Mouse (Mus musculus): Measurements from ENCODE around the gene Asf1b. TPM values are rescaled to one million over a fixed set of nuclear protein-coding genes. Genes with fewer than 3 reads are reported as not detected.
A peak's percentile ranks its signal among the peaks of the same experiment; 100 is the strongest.
"Not testable (repeated sequence)": the region's sequence is repeated elsewhere in the genome, so short reads cannot be mapped to it uniquely, and the experiment has no call there.

Gene Asf1b
- polyA plus RNA-seq, 1 experiment from 2014 or later: 16.6 TPM

- Histone ChIP-seq H3K9ac (ENCODE audit: low read length) (no peak overlapping the region), H3K4me1 (replicated peaks; ENCODE audit: control insufficient read depth, insufficient read depth) (peaks cover 3% of the 10 kb centered on the region; the same call in 1 of the 2 replicates), H3K27me3 (ENCODE audit: control insufficient read depth, insufficient read depth, low read length) (no peaks in the 10 kb centered on the region), H3K27ac (replicated peaks) (0 out of 2 replicates have a peak overlapping the region, but pooled peaks have one; percentile 4), H3K4me2 (replicated peaks; ENCODE audit: low read depth) (no peak overlapping the region), H3K9me3 (ENCODE audit: control insufficient read depth, low read length) (no peaks in the 10 kb centered on the region), H3K4me3 (ENCODE audit: low read depth, low read length) (no peak overlapping the region), H3K36me3 (ENCODE audit: control insufficient read depth, insufficient read depth, low read length) (peaks cover 9% of the 10 kb centered on the region; the same call in 1 of the 2 replicates)
- TF ChIP-seq EP300 (optimal IDR thresholded peaks at IDR 0.05): no peak
- TF ChIP-seq CTCF (IDR thresholded peaks at IDR 0.05; ENCODE audit: low read depth): no peak
- ATAC-seq (ENCODE audit: low FRiP score, low TSS enrichment): no peak
- 73% methylated on average over 9 of the region's 9 CpGs for WGBS
- DNase-seq (ENCODE audit: low spot score): no peak
Measured at GRCm38 (mm10) chr8:83978200-83978599, 22.9 kb downstream of the Asf1b start.

- ATAC-seq (ENCODE audit: low FRiP score, low TSS enrichment): no peak
- Histone ChIP-seq H3K4me3 (ENCODE audit: low read depth, low read length) (no peak overlapping the region), H3K4me2 (replicated peaks; ENCODE audit: low read depth) (no peak overlapping the region), H3K27me3 (ENCODE audit: control insufficient read depth, insufficient read depth, low read length) (no peaks in the 10 kb centered on the region), H3K27ac (replicated peaks) (no peak overlapping the region), H3K9me3 (ENCODE audit: control insufficient read depth, low read length) (no peaks in the 10 kb centered on the region), H3K4me1 (replicated peaks; ENCODE audit: control insufficient read depth, insufficient read depth) (no peaks in the 10 kb centered on the region; the same call in 1 of the 2 replicates), H3K9ac (ENCODE audit: low read length) (no peak overlapping the region), H3K36me3 (ENCODE audit: control insufficient read depth, insufficient read depth, low read length) (peaks cover 13% of the 10 kb centered on the region; the same call in 1 of the 2 replicates)
- no peak for DNase-seq (ENCODE audit: low spot score)
- TF ChIP-seq EP300 (optimal IDR thresholded peaks at IDR 0.05): no peak
- WGBS: 79% methylated on average over 1 of the region's 1 CpGs
Measured at GRCm38 (mm10) chr8:83980250-83980649, 24.9 kb downstream of the Asf1b start.

- 68% methylated on average over 8 of the region's 8 CpGs for WGBS
- Histone ChIP-seq H3K27ac (replicated peaks) (no peak overlapping the region), H3K36me3 (ENCODE audit: control insufficient read depth, insufficient read depth, low read length) (peaks cover 13% of the 10 kb centered on the region; the same call in 1 of the 2 replicates), H3K4me2 (replicated peaks; ENCODE audit: low read depth) (no peak overlapping the region), H3K9ac (ENCODE audit: low read length) (no peak overlapping the region), H3K4me1 (replicated peaks; ENCODE audit: control insufficient read depth, insufficient read depth) (no peaks in the 10 kb centered on the region; the same call in 1 of the 2 replicates), H3K4me3 (ENCODE audit: low read depth, low read length) (no peak overlapping the region), H3K27me3 (ENCODE audit: control insufficient read depth, insufficient read depth, low read length) (no peaks in the 10 kb centered on the region), H3K9me3 (ENCODE audit: control insufficient read depth, low read length) (no peaks in the 10 kb centered on the region)
- 0 out of 2 replicates have a peak, but pooled peaks have one; percentile 4 for TF ChIP-seq CTCF (IDR thresholded peaks at IDR 0.05; ENCODE audit: low read depth)
- no peak for TF ChIP-seq EP300 (optimal IDR thresholded peaks at IDR 0.05)
- ATAC-seq (ENCODE audit: low FRiP score, low TSS enrichment): no peak
- DNase-seq (ENCODE audit: low spot score): no peak
Measured at GRCm38 (mm10) chr8:83980845-83981244, 25.5 kb downstream of the Asf1b start.

GRCm38 (mm10) chr8:83981533-83981932, 26.2 kb downstream of the Asf1b start:
- H3K36me3 ChIP-seq (ENCODE audit: control insufficient read depth, insufficient read depth, low read length): peaks cover 13% of the 10 kb centered on the region; the same call in 1 of the 2 replicates
- H3K27me3 ChIP-seq (ENCODE audit: control insufficient read depth, insufficient read depth, low read length): no peaks in the 10 kb centered on the region
- TF ChIP-seq CTCF (IDR thresholded peaks at IDR 0.05; ENCODE audit: low read depth) (no peak), EP300 (optimal IDR thresholded peaks at IDR 0.05) (no peak)
- H3K9me3 ChIP-seq (ENCODE audit: control insufficient read depth, low read length): no peaks in the 10 kb centered on the region
- H3K4me2 ChIP-seq (replicated peaks; ENCODE audit: low read depth): no peak overlapping the region
- ATAC-seq (ENCODE audit: low FRiP score, low TSS enrichment): no peak
- H3K4me3 ChIP-seq (ENCODE audit: low read depth, low read length): no peak overlapping the region
- no peaks in the 10 kb centered on the region; the same call in 1 of the 2 replicates for H3K4me1 ChIP-seq (replicated peaks; ENCODE audit: control insufficient read depth, insufficient read depth)
- no peak overlapping the region for H3K9ac ChIP-seq (ENCODE audit: low read length)
- H3K27ac ChIP-seq (replicated peaks): no peak overlapping the region
- DNase-seq (ENCODE audit: low spot score): no peak
- 94% methylated on average over 7 of the region's 7 CpGs for WGBS

- peaks cover 19% of the 10 kb centered on the region; the same call in 1 of the 2 replicates for H3K36me3 ChIP-seq (ENCODE audit: control insufficient read depth, insufficient read depth, low read length)
- no peaks in the 10 kb centered on the region for H3K9me3 ChIP-seq (ENCODE audit: control insufficient read depth, low read length)
- no peak for TF ChIP-seq EP300 (optimal IDR thresholded peaks at IDR 0.05)
- ATAC-seq (ENCODE audit: low FRiP score, low TSS enrichment) (no peak), DNase-seq (ENCODE audit: low spot score) (no peak)
- no peak overlapping the region for H3K27ac ChIP-seq (replicated peaks)
- H3K4me1 ChIP-seq (replicated peaks; ENCODE audit: control insufficient read depth, insufficient read depth): no peaks in the 10 kb centered on the region; the same call in 1 of the 2 replicates
- H3K4me2 ChIP-seq (replicated peaks; ENCODE audit: low read depth): no peak overlapping the region
- H3K9ac ChIP-seq (ENCODE audit: low read length): no peak overlapping the region
- WGBS: 90% methylated on average over 4 of the region's 4 CpGs
- no peaks in the 10 kb centered on the region for H3K27me3 ChIP-seq (ENCODE audit: control insufficient read depth, insufficient read depth, low read length)
- H3K4me3 ChIP-seq (ENCODE audit: low read depth, low read length): no peak overlapping the region
Measured at GRCm38 (mm10) chr8:83982449-83982848, 27.1 kb downstream of the Asf1b start.

GRCm38 (mm10) chr8:83983222-83983621, 27.9 kb downstream of the Asf1b start:
- H3K9me3 ChIP-seq (ENCODE audit: control insufficient read depth, low read length); ATAC-seq (ENCODE audit: low FRiP score, low TSS enrichment); H3K4me1 ChIP-seq (replicated peaks; ENCODE audit: control insufficient read depth, insufficient read depth); DNase-seq (ENCODE audit: low spot score); H3K27me3 ChIP-seq (ENCODE audit: control insufficient read depth, insufficient read depth, low read length); H3K4me2 ChIP-seq (replicated peaks; ENCODE audit: low read depth); H3K4me3 ChIP-seq (ENCODE audit: low read depth, low read length); H3K27ac ChIP-seq (replicated peaks); H3K9ac ChIP-seq (ENCODE audit: low read length): not testable (repeated sequence)
- WGBS: 95% methylated on average over 2 of the region's 2 CpGs
- H3K36me3 ChIP-seq (ENCODE audit: control insufficient read depth, insufficient read depth, low read length): peaks cover 22% of the 10 kb centered on the region
- TF ChIP-seq CTCF (IDR thresholded peaks at IDR 0.05; ENCODE audit: low read depth): peak; percentile 46

All from stomach, postnatal 0 days (tissue).